Mouse (Mus musculus) adrenal gland, adult 2 months (tissue): ENCODE results near the gene Man2a2. TPM values are rescaled to one million over a fixed set of nuclear protein-coding genes. Genes with fewer than 3 reads are reported as not detected.
"Not testable (repeated sequence)": the region's sequence is repeated elsewhere in the genome, so short reads cannot be mapped to it uniquely, and the experiment has no call there.

Experiments used
- DNase-seq: peaks from one replicate; pipeline ENCODE4 v3.0.0; 2021
- polyA plus RNA-seq: library from polyadenylated mRNA; depleted of rRNA; stranded (reverse); fragments of >200 nt; gene quantifications from 2 replicates; pipeline ENCODE4 v1.2.3, GENCODE M21; 2012; rRNA removed
- total RNA-seq, 2 experiments: library from RNA; stranded (reverse); gene quantifications; 2 replicates each; pipeline ENCODE4 v1.2.3; 2021

Gene Man2a2
- total and polyA plus RNA-seq, 3 experiments, result 77.2 to 304 (median 99.3) TPM

DNA sequence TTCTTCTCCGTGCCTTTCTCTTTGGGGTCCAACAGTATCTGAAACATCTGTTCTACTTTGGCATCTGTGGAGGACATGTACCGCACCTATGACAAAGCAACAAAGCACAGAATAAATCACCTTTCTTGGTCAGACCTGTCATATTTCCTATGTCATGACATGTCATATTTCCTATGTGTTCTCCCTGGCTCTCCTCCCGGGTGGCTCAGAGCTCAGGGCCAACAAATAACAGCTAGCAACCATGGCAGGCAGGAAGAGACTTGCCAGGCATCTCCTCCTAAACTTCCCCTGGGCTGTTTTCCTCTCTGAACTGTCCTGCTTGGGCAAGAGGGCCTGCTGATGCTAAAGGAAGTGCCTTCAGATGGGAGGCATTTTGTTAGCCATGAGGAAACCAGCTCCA, 34.2 kb downstream of the Man2a2 start:
- DNase-seq, result no peak

DNA sequence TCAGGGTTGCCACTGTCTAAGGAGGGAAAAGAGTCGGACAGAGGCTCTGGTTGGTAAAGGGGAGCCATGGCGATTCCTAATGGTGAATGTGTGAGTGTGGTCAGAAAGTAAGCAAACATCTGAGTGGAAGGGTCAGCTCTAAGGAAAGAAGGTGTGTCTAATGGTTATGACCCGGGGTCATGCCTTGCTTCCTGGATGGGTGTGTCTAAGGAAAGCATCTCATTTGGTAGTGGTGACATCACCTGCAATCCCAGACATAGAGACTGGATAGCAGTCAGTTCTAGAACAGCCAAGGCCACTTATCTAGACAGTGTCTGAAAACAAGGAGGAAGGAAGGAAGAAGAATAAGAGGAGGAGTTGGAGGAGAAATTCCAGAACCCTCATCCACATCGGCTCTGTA, 36.3 kb downstream of the Man2a2 start:
- DNase-seq, result no peak

DNA sequence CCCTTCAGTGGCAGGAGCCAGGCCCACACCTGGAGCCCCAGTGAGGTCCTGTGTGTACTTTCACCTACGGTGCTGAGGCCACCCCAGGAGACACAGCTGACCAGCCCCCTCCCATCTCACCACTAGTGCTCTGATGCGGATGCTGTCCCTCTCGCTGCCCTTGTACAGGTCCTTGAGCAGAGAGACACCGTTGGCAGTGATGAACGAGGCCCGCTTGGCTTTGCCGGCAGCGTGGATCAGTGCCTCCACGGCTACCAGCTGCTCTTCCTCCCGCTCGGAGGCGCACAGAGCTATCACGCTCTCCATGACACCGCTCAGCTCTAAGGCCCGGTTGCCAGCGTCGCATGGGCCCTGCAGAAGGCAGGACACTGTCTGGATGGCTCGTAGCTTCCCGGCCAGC, 39.7 kb downstream of the Man2a2 start:
- peak; percentile 63 for DNase-seq

DNA sequence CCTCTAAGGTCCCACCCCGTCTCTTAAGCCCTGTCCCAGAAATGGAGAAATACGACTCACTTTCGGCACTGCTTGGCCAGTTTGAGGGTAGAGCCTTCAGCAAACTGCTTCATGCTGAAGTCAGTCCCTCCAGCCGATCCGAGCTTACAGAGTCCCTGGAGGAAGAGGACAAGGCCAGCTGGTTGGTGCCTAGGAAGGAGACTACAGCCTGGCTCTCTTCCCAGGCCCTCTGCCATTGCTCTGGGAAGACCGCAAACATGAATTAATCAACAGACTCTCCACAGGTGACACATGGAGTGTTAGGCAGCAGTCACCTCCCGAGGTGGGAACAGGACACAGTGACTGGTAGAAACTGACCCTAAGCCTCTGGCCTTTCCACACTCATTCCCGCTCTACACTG, 40.9 kb downstream of the Man2a2 start:
- no peak for DNase-seq

DNA sequence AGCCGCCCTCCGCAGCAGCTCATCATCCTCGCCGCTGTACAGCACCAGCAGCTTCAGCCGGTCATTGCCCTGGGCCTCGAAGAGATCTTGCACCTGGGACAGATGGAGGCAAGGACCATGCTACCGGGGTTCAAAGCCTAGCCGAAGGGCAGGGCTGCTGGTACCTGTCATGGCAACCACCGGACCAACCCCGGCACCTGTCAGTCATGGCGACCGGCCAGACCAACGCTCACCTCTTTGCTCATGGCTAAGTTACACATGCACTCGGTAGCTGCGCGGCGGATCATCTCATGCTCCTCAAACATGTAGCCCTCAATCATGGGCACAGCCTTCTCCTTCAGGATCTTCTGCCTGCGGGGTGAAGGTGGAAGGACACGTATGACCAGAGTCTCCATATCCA, 45.1 kb downstream of the Man2a2 start:
- no peak for DNase-seq

DNA sequence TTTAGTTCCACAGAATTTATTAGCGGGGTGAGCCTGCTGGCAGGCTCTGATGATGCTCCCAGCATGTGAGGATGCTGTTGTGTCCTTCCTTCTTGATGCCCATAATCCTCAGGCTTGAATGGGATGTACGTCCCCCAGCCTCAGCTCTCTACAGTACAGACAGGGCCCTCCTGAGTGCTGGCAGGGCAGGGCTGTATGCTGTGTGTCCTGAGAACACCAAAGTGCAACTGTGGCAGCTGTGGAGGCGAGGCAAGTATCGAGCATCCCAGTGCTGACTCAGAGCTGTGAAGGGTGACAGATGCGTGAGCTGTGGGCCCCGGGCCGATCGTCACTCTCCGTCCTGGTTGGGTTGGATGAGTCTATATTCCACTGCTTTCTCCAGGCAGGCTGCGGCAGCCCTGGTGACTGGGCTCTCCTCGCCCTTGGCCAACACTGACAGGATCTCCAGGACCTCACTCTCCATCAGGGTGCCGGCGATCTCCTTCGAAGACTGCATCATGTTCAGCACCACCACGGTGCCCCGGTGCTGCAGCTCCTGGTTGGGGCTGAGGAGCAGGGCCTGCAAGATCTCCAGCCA, 45.8 kb downstream of the Man2a2 start:
- DNase-seq, result no peak

DNA sequence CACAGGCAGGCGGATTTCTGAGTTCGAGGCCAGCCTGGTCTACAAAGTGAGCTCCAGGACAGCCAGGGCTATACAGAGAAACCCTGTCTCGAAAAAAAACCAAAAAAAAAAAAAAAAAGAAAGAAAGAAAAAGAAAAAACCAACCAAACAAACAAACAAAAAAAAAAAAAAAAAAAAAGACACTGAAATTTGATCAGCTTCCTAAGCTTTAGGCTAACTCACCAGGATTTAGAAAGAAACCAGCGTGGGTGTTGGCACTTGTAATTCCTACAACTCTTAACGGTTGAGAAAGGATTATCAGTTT, 46.4 kb downstream of the Man2a2 start:
- not testable (repeated sequence) for DNase-seq

DNA sequence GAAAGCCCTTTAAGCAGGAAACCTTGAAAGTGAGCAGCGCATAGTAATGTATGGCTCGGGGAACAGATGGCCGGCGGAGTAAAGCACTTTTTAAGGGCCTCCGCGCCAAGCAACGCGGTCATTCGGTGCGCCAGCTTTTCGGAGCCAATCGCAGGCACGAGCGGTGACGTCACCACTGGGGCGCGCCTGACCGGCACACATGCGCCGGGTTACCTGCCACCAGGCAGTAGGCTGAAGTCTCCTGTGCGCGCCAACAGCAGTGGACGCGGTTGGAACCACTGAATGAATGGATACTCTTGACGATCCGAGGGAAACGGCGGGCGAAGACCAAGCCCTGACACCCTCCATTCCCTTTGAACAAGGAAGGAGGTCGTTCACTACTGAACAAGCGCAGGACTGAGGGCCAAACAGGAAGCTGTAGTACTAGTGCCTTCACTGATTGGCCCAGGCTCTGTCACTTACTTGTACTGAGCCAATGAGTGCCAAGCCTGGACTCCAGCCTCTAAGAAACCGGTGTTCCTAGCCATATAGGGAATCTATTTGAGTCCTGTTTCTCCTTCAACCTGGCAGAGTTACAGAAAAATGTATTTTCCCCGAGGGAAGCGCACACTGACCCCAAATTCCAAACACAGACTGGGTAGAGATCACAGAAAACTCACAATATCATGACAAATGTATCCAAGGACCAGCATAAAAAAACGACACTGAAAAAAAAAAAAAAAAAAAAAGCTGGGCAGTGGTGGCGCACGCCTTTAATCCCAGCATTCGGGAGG, 46.9 kb downstream of the Man2a2 start, which contains the start of gene Rccd1:
Rccd1 (minus strand) TSS at position 412 of the 773 bp plus-strand sequence.
- peak; percentile 97 for DNase-seq

DNA sequence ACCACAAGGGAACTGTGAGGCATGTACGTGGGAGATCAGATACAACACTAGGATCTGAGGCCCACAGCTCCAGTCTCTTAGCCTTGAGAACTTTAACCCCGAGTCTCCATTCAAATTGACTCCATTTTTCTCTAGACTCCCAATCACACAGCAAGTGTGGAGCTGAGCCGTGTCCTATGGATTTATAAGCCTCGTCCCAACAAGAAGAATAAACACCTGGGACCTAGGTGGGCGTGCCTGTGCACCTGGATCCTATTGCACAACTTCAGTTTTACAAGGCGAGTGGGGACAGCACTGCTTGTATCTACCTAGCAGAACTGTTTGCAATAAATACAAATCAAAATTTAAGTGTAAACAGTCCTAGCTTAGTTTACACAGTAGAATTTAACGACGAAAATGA, 47.8 kb downstream of the Man2a2 start:
- DNase-seq, result no peak

DNA sequence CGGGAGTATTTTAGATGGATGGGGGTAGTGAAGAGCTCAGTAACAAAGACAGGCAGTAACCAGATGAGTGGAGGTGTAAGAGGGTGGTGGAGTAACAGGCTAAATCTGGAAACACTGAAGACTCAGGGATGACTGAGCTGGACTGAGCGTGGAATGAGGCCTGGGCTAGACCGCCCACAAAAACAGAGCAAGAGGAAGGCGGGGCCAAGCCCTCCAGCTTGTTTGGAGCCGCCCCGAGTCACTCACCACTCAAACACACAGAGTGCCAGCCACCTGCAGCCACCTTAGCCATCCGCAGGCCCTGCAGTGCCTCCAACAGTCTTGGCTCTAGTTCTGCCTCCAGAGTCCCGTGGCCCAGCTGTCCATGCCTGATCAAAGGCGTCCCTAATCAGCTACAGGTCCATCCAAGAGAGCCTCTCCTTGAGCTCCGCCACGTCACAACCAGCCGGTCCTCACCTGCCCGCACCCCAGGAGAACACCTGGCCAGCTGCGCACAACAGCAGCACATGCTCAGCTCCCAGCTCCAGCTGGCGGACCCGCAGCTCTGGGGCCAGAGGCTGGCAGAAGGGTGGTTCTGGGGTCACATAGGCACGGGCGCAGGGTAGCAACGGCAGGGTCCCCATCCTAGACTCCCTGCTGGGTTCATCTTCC, 51.2 kb downstream of the Man2a2 start:
- DNase-seq, result no peak

DNA sequence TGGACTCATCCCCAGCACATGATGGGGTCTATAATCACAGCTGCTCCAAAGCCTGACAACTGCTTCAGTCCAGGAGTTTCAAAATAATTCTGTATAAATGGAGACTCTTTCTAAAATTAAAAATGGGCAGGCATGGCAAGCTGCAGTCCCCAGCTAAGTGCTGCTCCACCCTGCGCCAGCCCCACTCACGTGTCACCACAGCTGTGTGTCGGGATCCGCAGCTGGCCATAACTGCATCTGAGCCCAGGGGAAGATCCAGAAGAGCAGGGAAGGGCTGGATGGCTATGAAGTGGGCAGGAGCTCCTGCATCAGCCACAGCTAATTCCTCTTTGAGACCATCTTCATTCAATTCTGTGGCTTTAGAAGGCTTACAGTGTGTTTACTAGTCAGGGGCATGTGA, 52.5 kb downstream of the Man2a2 start:
- no peak for DNase-seq

DNA sequence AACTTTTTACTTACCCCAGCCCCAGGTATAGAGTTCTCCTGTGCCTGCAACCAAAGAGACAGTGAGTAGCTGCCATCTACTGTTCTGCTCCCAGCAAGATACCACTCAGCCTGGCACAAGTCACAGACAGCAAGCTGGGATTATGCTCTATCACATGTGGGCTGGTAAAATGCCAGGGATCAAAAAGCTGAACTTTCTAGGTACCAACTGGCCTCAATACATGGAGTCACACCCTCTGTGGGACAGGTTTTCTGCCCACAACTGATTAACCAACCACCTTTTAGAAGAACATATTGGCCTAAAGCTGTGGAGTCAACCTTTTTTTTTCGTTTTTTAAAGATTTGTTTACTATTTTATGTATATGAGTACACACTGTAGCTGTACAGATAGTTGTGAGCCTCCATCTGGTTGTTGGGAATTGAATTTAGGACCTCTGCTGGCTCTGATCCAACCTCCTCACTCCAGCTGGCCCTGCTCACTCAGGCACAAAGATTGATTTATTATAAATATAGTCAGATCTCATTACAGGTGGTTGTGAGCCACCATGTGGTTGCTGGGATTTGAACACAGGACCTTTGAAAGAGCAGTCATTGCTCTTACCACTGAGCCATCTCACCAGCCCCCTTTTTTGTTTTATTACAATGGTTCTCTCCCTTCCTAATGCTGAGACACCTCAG, 53.6 kb downstream of the Man2a2 start:
- no peak for DNase-seq

DNA sequence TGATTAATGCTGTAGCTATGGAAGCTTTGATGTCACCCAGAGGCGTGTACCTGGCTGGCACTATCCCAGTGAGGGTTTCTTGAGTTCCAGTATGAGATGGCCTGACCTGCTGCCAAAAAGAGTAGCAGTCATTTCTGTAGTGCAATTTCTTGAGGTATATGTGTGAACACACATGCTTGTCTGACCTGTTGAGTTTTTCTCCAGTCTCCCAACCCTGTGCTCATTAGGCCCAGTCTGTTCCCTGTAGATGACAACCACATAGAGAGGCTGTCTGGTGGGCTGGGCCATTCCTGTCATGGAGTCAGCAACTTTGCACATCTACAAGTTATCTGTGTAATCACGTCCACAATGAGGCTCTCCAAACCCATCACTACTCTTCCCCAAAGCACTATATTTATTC, 55.4 kb downstream of the Man2a2 start:
- DNase-seq, result no peak

DNA sequence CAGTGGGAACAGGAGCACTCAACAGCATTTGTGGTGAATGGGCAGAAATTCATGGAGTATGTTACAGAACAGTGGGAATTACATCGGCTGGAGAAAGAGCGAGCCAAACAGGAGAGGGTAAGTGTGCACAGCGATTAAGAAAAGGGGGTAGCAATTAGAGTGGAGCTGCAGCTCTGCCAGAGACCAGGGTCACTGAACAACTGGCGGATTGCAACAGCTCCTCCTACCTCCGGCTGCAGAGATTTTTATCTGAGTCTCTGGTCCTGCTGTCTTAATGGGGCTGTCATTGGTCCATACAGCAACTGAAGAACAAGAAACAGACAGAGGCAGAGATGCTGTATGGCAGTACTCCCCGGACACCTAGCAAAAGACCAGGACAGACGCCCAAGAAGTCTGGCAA, 60.4 kb downstream of the Man2a2 start:
- DNase-seq, result no peak

DNA sequence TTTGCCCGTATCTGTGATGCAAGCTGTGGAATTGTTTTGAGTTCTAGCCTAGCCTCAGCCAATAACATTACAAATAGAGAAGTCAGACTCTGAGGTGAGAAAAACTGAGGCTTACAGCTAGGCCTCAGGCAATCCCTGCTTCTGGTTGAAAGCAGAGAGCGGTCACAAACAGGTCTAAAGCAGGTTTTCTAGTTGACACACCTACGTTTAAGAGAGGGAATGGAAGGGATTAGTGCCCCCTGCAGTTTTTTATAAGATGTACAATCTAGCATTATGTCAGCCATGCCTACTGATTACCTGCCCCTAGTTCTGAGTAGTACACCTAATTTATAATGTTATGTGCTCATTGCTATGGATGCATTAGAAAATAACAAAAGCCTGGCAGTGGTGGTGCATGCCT, 63.4 kb downstream of the Man2a2 start:
- no peak for DNase-seq

DNA sequence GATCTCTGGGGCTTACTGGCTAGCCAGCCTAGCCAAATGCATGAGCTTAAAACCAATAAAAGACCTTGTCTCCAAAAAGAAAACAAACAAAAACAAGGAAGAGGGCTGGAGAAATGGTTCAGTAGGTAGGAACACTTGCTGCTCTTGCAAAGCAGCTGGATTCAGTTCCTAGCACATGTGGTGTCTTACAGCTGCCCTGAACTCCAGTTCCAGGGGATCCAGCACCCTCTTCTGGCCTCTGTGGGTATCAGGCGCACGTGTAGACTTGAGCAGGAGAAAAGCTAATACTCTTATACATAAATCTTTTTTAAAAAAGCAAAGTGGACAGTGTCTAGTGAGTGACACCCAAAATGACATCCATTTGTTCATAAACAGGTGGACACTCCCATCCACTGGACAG, 69.7 kb downstream of the Man2a2 start:
- DNase-seq, result no peak

DNA sequence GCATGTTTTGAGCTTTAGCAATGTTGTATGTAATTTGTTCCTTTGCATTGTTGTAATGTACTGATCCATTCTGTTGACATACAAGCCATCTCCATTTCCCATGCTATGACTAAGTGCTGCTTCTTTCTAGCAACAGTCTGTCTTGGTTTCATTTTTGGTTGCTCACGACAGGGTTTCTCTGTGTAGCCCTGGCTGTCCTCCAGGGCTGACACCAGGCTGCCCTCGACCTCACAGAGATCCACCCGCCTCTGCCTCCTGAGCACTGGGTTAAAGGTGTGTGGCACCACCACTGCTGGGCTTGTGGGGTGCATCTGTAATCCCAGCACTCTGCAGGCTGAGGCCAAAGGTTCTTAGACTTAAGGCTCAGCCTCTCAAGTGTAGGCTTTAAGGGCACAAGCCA, 71.6 kb downstream of the Man2a2 start:
- DNase-seq, result peak; percentile 42

Other genes with a start within 250 kb of the Man2a2 start
- gene Sema4b, start 184.5 kb downstream of the Man2a2 start, total RNA-seq, result 10 to 100 TPM; 57.7 to 66.4 TPM
- gene Sema4b, start 184.5 kb downstream of the Man2a2 start, polyA plus RNA-seq, result 55.1 and 65.8 TPM in 2 replicates
- 10 to 100 TPM; 66.7 to 75.3 TPM for gene Cib1, start 138.6 kb downstream of the Man2a2 start, total RNA-seq
- 110 and 126 TPM in 2 replicates for gene Cib1, start 138.6 kb downstream of the Man2a2 start, polyA plus RNA-seq
- gene Gdpgp1, start 138.5 kb downstream of the Man2a2 start, total RNA-seq, result 1 to 10 TPM; 3.6 to 4.6 TPM
- 2.6 and 2.9 TPM in 2 replicates for gene Gdpgp1, start 138.5 kb downstream of the Man2a2 start, polyA plus RNA-seq
- gene Ttll13, start 125.0 kb downstream of the Man2a2 start, total RNA-seq, result 1 to 10 TPM in 1 of 2 experiments, under 1 TPM in 1; 0.89 to 1.2 TPM
- gene Ttll13, start 125.0 kb downstream of the Man2a2 start, polyA plus RNA-seq, result 0.66 TPM in 2 replicates
- 10 to 100 TPM; 35.7 to 50.1 TPM for gene Ngrn, start 110.2 kb downstream of the Man2a2 start, total RNA-seq
- 38.7 and 45.6 TPM in 2 replicates for gene Ngrn, start 110.2 kb downstream of the Man2a2 start, polyA plus RNA-seq
- gene Vps33b, start 101.7 kb downstream of the Man2a2 start, total RNA-seq, result 10 to 100 TPM; 20.4 to 20.6 TPM
- gene Vps33b, start 101.7 kb downstream of the Man2a2 start, polyA plus RNA-seq, result 8.4 and 9.3 TPM in 2 replicates
- gene Prc1, start 76.9 kb downstream of the Man2a2 start, total RNA-seq, result 1 to 10 TPM; 4.0 to 5.3 TPM
- 2.3 and 3.8 TPM in 2 replicates for gene Prc1, start 76.9 kb downstream of the Man2a2 start, polyA plus RNA-seq
- 10 to 100 TPM in 1 of 2 experiments, 1 to 10 TPM in 1; 7.4 to 10.5 TPM for gene Rccd1, start 46.9 kb downstream of the Man2a2 start, total RNA-seq
- 9.0 and 12.9 TPM in 2 replicates for gene Rccd1, start 46.9 kb downstream of the Man2a2 start, polyA plus RNA-seq
- gene Unc45a, start 30.4 kb downstream of the Man2a2 start, total RNA-seq, result 10 to 100 TPM; 66.5 to 73.0 TPM
- gene Unc45a, start 30.4 kb downstream of the Man2a2 start, polyA plus RNA-seq, result 69.1 and 76.9 TPM in 2 replicates
- 10 to 100 TPM; 45.5 to 50.8 TPM for gene Hddc3, start 28.3 kb downstream of the Man2a2 start, total RNA-seq
- gene Hddc3, start 28.3 kb downstream of the Man2a2 start, polyA plus RNA-seq, result 25.1 and 36.4 TPM in 2 replicates
- 10 to 100 TPM in 1 of 2 experiments, 1 to 10 TPM in 1; 7.9 to 13.0 TPM for gene Fes, start 16.6 kb upstream of the Man2a2 start, total RNA-seq
- gene Fes, start 16.6 kb upstream of the Man2a2 start, polyA plus RNA-seq, result 13.1 and 14.8 TPM in 2 replicates
- gene Furin, start 34.1 kb upstream of the Man2a2 start, total RNA-seq, result 100 to 1,000 TPM; 158 to 185 TPM
- 225 and 227 TPM in 2 replicates for gene Furin, start 34.1 kb upstream of the Man2a2 start, polyA plus RNA-seq
- gene Blm, start 163.7 kb upstream of the Man2a2 start, total RNA-seq, result 1 to 10 TPM; 2.0 to 3.1 TPM
- 0.16 and 0.17 TPM in 2 replicates for gene Blm, start 163.7 kb upstream of the Man2a2 start, polyA plus RNA-seq